Mouse (Mus musculus) heart, postnatal 0 days (tissue): ENCODE results near the gene Hoxb6. TPM values are rescaled to one million over a fixed set of nuclear protein-coding genes. Genes with fewer than 3 reads are reported as not detected.
A peak's percentile ranks its signal among the peaks of the same experiment; 100 is the strongest.

Source experiments
- ATAC-seq: fragments of 200-750 bp; cut with Nextera tagmentation; 2 replicates; pipeline ENCODE4 v1.8.0; 2017; ENCODE audit warnings: low read depth, moderate number of reproducible peaks, moderate library complexity; ENCODE audit not compliant: insufficient read depth
- DNase-seq: peaks from one replicate; pipeline ENCODE4 v3.0.0-alpha.2; 2016; ENCODE audit warnings: low spot score
- H3K27ac ChIP-seq: fragments of 300-500 bp; sonication (generic); 2 replicates; pipeline ENCODE4 v1.5.1; 2014; ENCODE audit warnings: low read depth, mild to moderate bottlenecking
- H3K27me3 ChIP-seq: fragments of 300-500 bp; sonication (generic); 2 replicates; pipeline ENCODE4 v1.6.1; 2014; ENCODE audit warnings: low read length, mixed read lengths; ENCODE audit not compliant: control insufficient read depth, insufficient read depth
- H3K36me3 ChIP-seq: fragments of 300-500 bp; sonication (generic); replicated peaks from 2 replicates; pipeline ENCODE4 v1.6.1; 2014; ENCODE audit warnings: low read length, mixed read lengths; ENCODE audit not compliant: control insufficient read depth, insufficient read depth
- H3K4me1 ChIP-seq: fragments of 300-500 bp; sonication (generic); 2 replicates; pipeline ENCODE4 v1.6.1; 2014; ENCODE audit warnings: antibody characterized with exemption; ENCODE audit not compliant: control insufficient read depth, insufficient read depth
- H3K4me2 ChIP-seq: fragments of 300-500 bp; sonication (generic); 2 replicates; pipeline ENCODE4 v1.6.1; 2014; ENCODE audit warnings: low read depth, mild to moderate bottlenecking, low read length, moderate library complexity
- H3K4me3 ChIP-seq: fragments of 300-500 bp; sonication (generic); 2 replicates; pipeline ENCODE4 v1.5.1; 2014; ENCODE audit warnings: low read depth, low read length
- H3K9ac ChIP-seq: fragments of 300-500 bp; sonication (generic); replicated peaks from 2 replicates; pipeline ENCODE4 v1.6.1; 2014; ENCODE audit warnings: low read depth, low read length, mixed read lengths
- H3K9me3 ChIP-seq: fragments of 300-500 bp; sonication (generic); replicated peaks from 2 replicates; pipeline ENCODE4 v1.6.1; 2016; ENCODE audit warnings: low read length; ENCODE audit not compliant: control insufficient read depth
- CTCF ChIP-seq: IDR thresholded peaks from 2 replicates; pipeline ENCODE4 v1.5.1; 2016; ENCODE audit warnings: antibody characterized with exemption, control low read depth, low read depth
- EP300 ChIP-seq: IDR thresholded peaks from 2 replicates; pipeline ENCODE4 v1.6.1; 2016; ENCODE audit warnings: antibody characterized with exemption, low read depth
- WGBS: fragments of 180-500 bp; shearing (Covaris S2); extraction: QIAGEN DNeasy Blood & Tissue Kit; methylation state at CpG from one replicate; pipeline ENCODE4 v1.1.7; 2014; 5-methylcytosine and 5-hydroxymethylcytosine counted together
- polyA plus RNA-seq: library from polyadenylated mRNA; unstranded; fragments of >200 nt; fragmentation: Nextera tagmentation; extraction: Ambion mirVana; gene quantifications from 2 replicates; pipeline ENCODE4 v1.2.1, GENCODE M21; 2015
- total RNA-seq: library from RNA; depleted of rRNA; stranded (reverse); fragments of >200 nt; gene quantifications from 2 replicates; pipeline ENCODE4 v1.2.3, GENCODE M21; 2014; ENCODE audit warnings: low replicate concordance

Gene Hoxb6
- total and polyA plus RNA-seq, 2 experiments from 2014 or later = not detected

GRCm38 (mm10) chr11:96344061-96344877, 52.0 kb downstream of the Hoxb6 start:
- no peak overlapping the region for H3K27ac ChIP-seq
- TF ChIP-seq EP300 (no peak), CTCF (no peak)
- no peak overlapping the region for H3K4me2 ChIP-seq
- H3K4me1 ChIP-seq = no peaks in the 10 kb centered on the region
- 30% methylated on average over 37 of the region's 40 CpGs for WGBS
- no peak for DNase-seq
- no peaks in the 10 kb centered on the region for H3K9me3 ChIP-seq
- ATAC-seq = no peak
- no peak overlapping the region for H3K9ac ChIP-seq
- no peak overlapping the region for H3K4me3 ChIP-seq
- H3K27me3 ChIP-seq = peaks cover 96% of the 10 kb centered on the region
- no peaks in the 10 kb centered on the region for H3K36me3 ChIP-seq

- peaks cover 96% of the 10 kb centered on the region for H3K27me3 ChIP-seq
Observed at GRCm38 (mm10) chr11:96344878-96345159, 52.5 kb downstream of the Hoxb6 start.

DNA sequence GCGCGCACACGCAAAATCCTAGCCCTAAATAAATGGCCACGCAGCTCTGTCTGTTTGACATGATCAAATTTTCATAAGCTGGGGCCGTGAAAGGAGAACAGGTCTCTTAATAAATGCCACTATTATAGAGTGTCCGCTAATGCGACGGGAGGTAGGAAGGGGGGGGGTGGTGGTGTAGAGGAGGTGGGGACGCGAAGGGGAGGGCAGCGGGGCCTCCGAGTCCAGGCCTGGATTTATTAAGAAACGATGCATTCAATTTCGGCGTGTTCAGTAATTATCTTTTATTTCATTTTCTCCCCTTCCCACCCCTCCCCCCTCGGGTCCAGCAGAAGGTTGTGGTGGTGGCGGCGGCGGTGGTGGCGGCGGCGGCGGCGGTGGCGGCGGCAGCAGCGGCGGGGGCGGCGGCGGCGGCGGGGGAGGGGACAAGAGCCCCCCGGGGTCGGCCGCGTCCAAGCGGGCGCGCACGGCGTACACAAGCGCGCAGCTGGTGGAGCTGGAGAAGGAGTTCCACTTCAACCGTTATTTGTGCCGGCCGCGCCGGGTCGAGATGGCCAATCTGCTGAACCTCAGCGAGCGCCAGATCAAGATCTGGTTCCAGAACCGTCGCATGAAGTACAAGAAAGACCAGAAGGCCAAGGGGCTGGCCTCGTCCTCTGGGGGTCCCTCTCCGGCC, 53.1 kb downstream of the Hoxb6 start:
- Histone ChIP-seq H3K9ac (no peak overlapping the region), H3K4me1 (no peaks in the 10 kb centered on the region), H3K4me2 (peak overlapping the region; percentile 66), H3K36me3 (no peaks in the 10 kb centered on the region), H3K27me3 (peaks cover 96% of the 10 kb centered on the region), H3K27ac (no peak overlapping the region), H3K4me3 (peak overlapping the region; percentile 46), H3K9me3 (no peaks in the 10 kb centered on the region)
- DNase-seq (no peak), ATAC-seq (no peak)
- 7% methylated on average over 42 of the region's 56 CpGs for WGBS
- no peak for TF ChIP-seq CTCF
- TF ChIP-seq EP300 = no peak

More at GRCm38 (mm10) chr11:96344878-96345159, 52.5 kb downstream of the Hoxb6 start:
- Histone ChIP-seq H3K9ac (no peak overlapping the region), H3K4me2 (no peak overlapping the region), H3K27ac (no peak overlapping the region), H3K36me3 (no peaks in the 10 kb centered on the region), H3K4me1 (no peaks in the 10 kb centered on the region), H3K9me3 (no peaks in the 10 kb centered on the region), H3K4me3 (no peak overlapping the region)
- ATAC-seq (no peak), DNase-seq (no peak)
- TF ChIP-seq EP300 = no peak
- TF ChIP-seq CTCF = no peak
- WGBS = 38% methylated on average over 5 of the region's 6 CpGs

DNA sequence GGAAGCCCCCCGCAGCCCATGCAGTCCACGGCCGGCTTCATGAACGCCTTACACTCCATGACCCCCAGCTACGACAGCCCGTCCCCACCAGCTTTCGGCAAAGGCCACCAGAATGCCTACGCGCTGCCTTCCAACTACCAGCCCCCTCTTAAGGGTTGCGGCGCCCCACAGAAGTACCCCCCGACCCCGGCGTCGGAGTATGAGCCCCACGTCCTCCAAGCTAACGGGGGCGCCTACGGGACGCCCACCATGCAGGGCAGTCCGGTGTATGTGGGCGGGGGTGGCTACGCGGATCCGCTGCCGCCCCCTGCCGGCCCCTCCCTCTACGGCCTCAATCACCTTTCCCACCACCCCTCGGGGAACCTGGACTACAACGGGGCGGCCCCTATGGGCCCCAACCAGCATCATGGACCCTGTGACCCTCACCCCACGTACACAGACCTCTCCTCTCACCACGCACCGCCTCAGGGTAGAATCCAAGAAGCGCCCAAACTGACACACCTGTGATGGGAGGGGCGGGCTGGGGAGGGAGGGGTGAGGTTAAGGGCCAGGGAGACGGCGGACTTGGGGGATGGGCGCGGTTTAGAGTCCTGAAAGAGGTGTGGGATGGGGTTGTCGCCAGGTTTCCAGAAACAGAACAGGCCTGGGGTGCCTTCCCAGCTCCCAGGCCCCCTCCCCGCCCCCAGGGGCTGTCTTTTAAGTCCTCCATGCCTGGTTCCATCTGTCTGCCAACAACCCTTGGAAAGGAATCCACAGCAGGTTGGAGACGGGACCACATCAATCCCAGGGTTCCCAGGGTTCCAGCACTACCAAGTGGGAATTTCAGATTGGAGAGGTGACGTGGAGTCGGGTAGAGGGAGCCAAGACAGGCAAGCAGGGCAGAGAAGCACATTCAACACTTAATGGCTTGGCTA, 53.9 kb downstream of the Hoxb6 start:
- no peak overlapping the region for H3K9ac ChIP-seq
- H3K4me2 ChIP-seq = peak overlapping the region; percentile 66
- H3K27me3 ChIP-seq = peaks cover 96% of the 10 kb centered on the region
- no peak for TF ChIP-seq CTCF
- H3K4me3 ChIP-seq = peak overlapping the region; percentile 46
- H3K27ac ChIP-seq = no peak overlapping the region
- no peaks in the 10 kb centered on the region for H3K36me3 ChIP-seq
- H3K9me3 ChIP-seq = no peaks in the 10 kb centered on the region
- no peaks in the 10 kb centered on the region for H3K4me1 ChIP-seq
- no peak for DNase-seq
- no peak for ATAC-seq
- WGBS = 7% methylated on average over 45 of the region's 45 CpGs

GRCm38 (mm10) chr11:96346916-96347520, 54.7 kb downstream of the Hoxb6 start:
- no peak overlapping the region for H3K4me3 ChIP-seq
- ATAC-seq = no peak
- 70% methylated on average over 5 of the region's 5 CpGs for WGBS
- peaks cover 98% of the 10 kb centered on the region for H3K27me3 ChIP-seq
- DNase-seq = no peak
- no peak overlapping the region for H3K9ac ChIP-seq
- H3K9me3 ChIP-seq = no peaks in the 10 kb centered on the region
- no peak overlapping the region for H3K27ac ChIP-seq
- no peaks in the 10 kb centered on the region for H3K36me3 ChIP-seq
- TF ChIP-seq EP300 = no peak
- TF ChIP-seq CTCF = no peak
- H3K4me1 ChIP-seq = no peaks in the 10 kb centered on the region
- no peak overlapping the region for H3K4me2 ChIP-seq
